Mouse (Mus musculus): ENCODE measurements around the gene Slc35b4.

Slc35b4 gene

GRCm38 (mm10) chr6:34168834-34169233, 8.1 kb downstream of the Slc35b4 start:
- DNase-seq: no peak

- no peak for DNase-seq
Observed at GRCm38 (mm10) chr6:34163014-34163413, 13.9 kb downstream of the Slc35b4 start.

- DNase-seq: no peak
Observed at GRCm38 (mm10) chr6:34162607-34163006, 14.3 kb downstream of the Slc35b4 start.

- DNase-seq: no peak
Observed at GRCm38 (mm10) chr6:34161511-34161910, 15.4 kb downstream of the Slc35b4 start.

- no peak for DNase-seq
Observed at GRCm38 (mm10) chr6:34160816-34161310, 16.0 kb downstream of the Slc35b4 start.

- DNase-seq: no peak
Observed at GRCm38 (mm10) chr6:34159998-34160815, 16.7 kb downstream of the Slc35b4 start.

GRCm38 (mm10) chr6:34156841-34157748, 19.8 kb downstream of the Slc35b4 start:
- DNase-seq: no peak

- no peak for DNase-seq
Observed at GRCm38 (mm10) chr6:34156057-34156456, 20.9 kb downstream of the Slc35b4 start.

GRCm38 (mm10) chr6:34155137-34155804, 21.6 kb downstream of the Slc35b4 start:
- DNase-seq: no peak

- peak; percentile 52 for DNase-seq
Observed at GRCm38 (mm10) chr6:34154202-34154601, 22.7 kb downstream of the Slc35b4 start.

- DNase-seq: peak; percentile 10
Observed at GRCm38 (mm10) chr6:34153069-34154052, 23.6 kb downstream of the Slc35b4 start.

- no peak for DNase-seq
Observed at GRCm38 (mm10) chr6:34149821-34150220, 27.1 kb downstream of the Slc35b4 start.

- no peak for DNase-seq
Observed at GRCm38 (mm10) chr6:34149066-34149465, 27.8 kb downstream of the Slc35b4 start.

GRCm38 (mm10) chr6:34148639-34149038, 28.3 kb downstream of the Slc35b4 start:
- no peak for DNase-seq

GRCm38 (mm10) chr6:34148021-34148420, 28.9 kb downstream of the Slc35b4 start:
- DNase-seq: no peak

- no peak for DNase-seq
Observed at GRCm38 (mm10) chr6:34146042-34146441, 30.9 kb downstream of the Slc35b4 start.

- no peak for DNase-seq
Observed at GRCm38 (mm10) chr6:34142931-34143330, 34.0 kb downstream of the Slc35b4 start.

- DNase-seq: no peak
Observed at GRCm38 (mm10) chr6:34138366-34138765, 38.5 kb downstream of the Slc35b4 start.

GRCm38 (mm10) chr6:34132391-34132790, 44.5 kb downstream of the Slc35b4 start:
- no peak for DNase-seq

- no peak for DNase-seq
Observed at GRCm38 (mm10) chr6:34129261-34129660, 47.6 kb downstream of the Slc35b4 start.

- no peak for DNase-seq
Observed at GRCm38 (mm10) chr6:34124401-34124800, 52.5 kb downstream of the Slc35b4 start.
